Mouse (Mus musculus): Measurements from ENCODE around the gene Bckdha. TPM values are rescaled to one million over a fixed set of nuclear protein-coding genes. Genes with fewer than 3 reads are reported as not detected.
A peak's percentile ranks its signal among the peaks of the same experiment; 100 is the strongest.

Gene Bckdha
- total and polyA plus RNA-seq, 3 experiments = 27.0 to 33.1 TPM; not detected in 1

DNA sequence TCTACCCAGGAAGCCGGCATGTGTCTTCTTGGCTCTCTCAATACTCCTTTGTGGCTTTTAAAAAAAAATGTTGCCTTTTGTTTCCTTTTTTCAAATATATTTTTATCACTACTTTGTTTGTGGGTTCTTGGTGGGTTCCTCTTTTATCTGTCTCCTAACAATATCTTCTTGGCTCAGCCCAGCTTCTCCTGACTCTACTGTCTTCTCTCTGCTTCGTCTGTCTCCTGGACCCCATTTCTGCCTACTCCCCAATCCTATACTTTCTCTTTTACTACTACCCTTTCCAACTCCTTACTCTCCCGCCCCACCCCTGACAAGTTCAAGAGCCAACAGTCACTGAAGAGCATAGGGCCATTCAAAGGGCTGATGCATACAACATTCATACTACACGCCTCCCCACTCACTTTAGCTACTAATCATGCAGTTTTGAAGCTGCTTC is 52.1 kb downstream of the Bckdha start (continued):
- TF ChIP-seq GATA1 (IDR thresholded peaks at IDR 0.05; ENCODE audit: low read depth, low read length) (peak; percentile 85), ZKSCAN1 (IDR thresholded peaks at IDR 0.05; ENCODE audit: low read depth, low read length) (no peak; the same call in 1 of the 2 replicates), CTCF (IDR thresholded peaks at IDR 0.05 in 2 of 3, conservative IDR thresholded peaks at IDR 0.05 in 1 of 3; ENCODE audit: control insufficient read depth in 1 of 3, insufficient read depth in 1 of 3, low read depth in 2 of 3, low read length in 3 of 3, poor library complexity in 1 of 3, severe bottlenecking in 1 of 3) (no peak), USF1 (IDR thresholded peaks at IDR 0.05; ENCODE audit: low read depth, low read length) (no peak), SMC3 (IDR thresholded peaks at IDR 0.05; ENCODE audit: low read depth, low read length) (no peak; the same call in 1 of the 2 replicates), GABPA (IDR thresholded peaks at IDR 0.05; ENCODE audit: low read depth, low read length) (no peak), POLR2AphosphoS5 (IDR thresholded peaks at IDR 0.05; ENCODE audit: borderline replicate concordance, low read depth, low read length) (no peak), MEF2A (IDR thresholded peaks at IDR 0.05; ENCODE audit: extremely low read depth, insufficient replicate concordance, low read depth, low read length, poor library complexity, severe bottlenecking) (peak; percentile 78; the same call in 1 of the 2 replicates), ELF1 (IDR thresholded peaks at IDR 0.05; ENCODE audit: low read depth, low read length) (no peak), ZMIZ1 (IDR thresholded peaks at IDR 0.05; ENCODE audit: low read depth, low read length) (no peak), TBP (IDR thresholded peaks at IDR 0.05; ENCODE audit: low read depth, low read length) (no peak), KAT2A (conservative IDR thresholded peaks at IDR 0.05; ENCODE audit: low read depth, low read length) (no peak), ZNF384 (IDR thresholded peaks at IDR 0.05; ENCODE audit: low read depth, low read length) (peak; percentile 99), TCF12 (IDR thresholded peaks at IDR 0.05; ENCODE audit: low read depth, low read length) (peak; percentile 80), POLR2A (IDR thresholded peaks at IDR 0.05; ENCODE audit: control insufficient read depth in 1 of 2, insufficient read depth in 1 of 2, low read depth in 1 of 2, low read length in 2 of 2, poor library complexity in 1 of 2) (no peak)

- Histone ChIP-seq H3K27ac (ENCODE audit: control insufficient read depth, low read depth, low read length) (no peak overlapping the region), H3K4me3 (ENCODE audit: control insufficient read depth in 1 of 2, insufficient read depth in 1 of 2, low read depth in 2 of 2, low read length in 2 of 2) (no peak overlapping the region), H3K9me3 (replicated peaks; ENCODE audit: insufficient read depth, low read length) (no peaks in the 10 kb centered on the region), H3K4me1 (ENCODE audit: control insufficient read depth in 1 of 2, insufficient read depth in 2 of 2, low read length in 2 of 2) (0 out of 4 replicates have a peak, but pooled peaks cover 0 to 2% of the 10 kb centered on the region in 2 experiments), H3K9ac (ENCODE audit: control insufficient read depth, low read depth, low read length, poor library complexity, severe bottlenecking) (no peak overlapping the region), H3K27me3 (ENCODE audit: control insufficient read depth in 1 of 2, insufficient read depth in 2 of 2, low read length in 2 of 2) (peaks cover 0 to 2% of the 10 kb centered on the region in 2 experiments; a peak in 1 of 4 replicates), H3K79me2 (ENCODE audit: control insufficient read depth, insufficient read depth, low read length, poor library complexity) (no peaks in the 10 kb centered on the region), H3K36me3 (ENCODE audit: control insufficient read depth in 1 of 2, insufficient read depth in 2 of 2, low read length in 2 of 2) (peaks cover 0 to 6% of the 10 kb centered on the region in 2 experiments; a peak in 2 of 4 replicates)
- DNase-seq (ENCODE audit: low read depth, low spot score) = no peak
- no peak for TF ChIP-seq MEF2A (IDR thresholded peaks at IDR 0.05; ENCODE audit: extremely low read depth, insufficient replicate concordance, low read depth, low read length, poor library complexity, severe bottlenecking)
- no peak for TF ChIP-seq RCOR1 (IDR thresholded peaks at IDR 0.05; ENCODE audit: low read depth, low read length)
- no peak for TF ChIP-seq EP300 (IDR thresholded peaks at IDR 0.05; ENCODE audit: low read depth in 1 of 2, low read length in 2 of 2)
- no peak for TF ChIP-seq NELFE (IDR thresholded peaks at IDR 0.05; ENCODE audit: low read depth, low read length)
- TF ChIP-seq ZC3H11A (IDR thresholded peaks at IDR 0.05; ENCODE audit: low read depth, low read length) = no peak
- TF ChIP-seq TAL1 (IDR thresholded peaks at IDR 0.05; ENCODE audit: low read length) = no peak
- no peak for TF ChIP-seq CTCF (IDR thresholded peaks at IDR 0.05 in 2 of 3, conservative IDR thresholded peaks at IDR 0.05 in 1 of 3; ENCODE audit: control insufficient read depth in 1 of 3, insufficient read depth in 1 of 3, low read depth in 2 of 3, low read length in 3 of 3, poor library complexity in 1 of 3, severe bottlenecking in 1 of 3)
- no peak for TF ChIP-seq ELF1 (IDR thresholded peaks at IDR 0.05; ENCODE audit: low read depth, low read length)
- TF ChIP-seq ETS1 (IDR thresholded peaks at IDR 0.05; ENCODE audit: low read depth, low read length) = no peak
- no peak for TF ChIP-seq E2F4 (IDR thresholded peaks at IDR 0.05; ENCODE audit: borderline replicate concordance, low read depth, low read length)
- no peak for TF ChIP-seq SIN3A (IDR thresholded peaks at IDR 0.05; ENCODE audit: low read length)
- no peak for TF ChIP-seq ZKSCAN1 (IDR thresholded peaks at IDR 0.05; ENCODE audit: low read depth, low read length)
- TF ChIP-seq MAFK (IDR thresholded peaks at IDR 0.05; ENCODE audit: borderline replicate concordance, low read depth, low read length) = no peak
- TF ChIP-seq MYB (IDR thresholded peaks at IDR 0.05; ENCODE audit: low read depth, low read length) = no peak
- no peak for TF ChIP-seq POLR2A (IDR thresholded peaks at IDR 0.05; ENCODE audit: control insufficient read depth in 1 of 2, insufficient read depth in 1 of 2, low read depth in 1 of 2, low read length in 2 of 2, poor library complexity in 1 of 2)
- no peak for TF ChIP-seq GATA1 (IDR thresholded peaks at IDR 0.05; ENCODE audit: low read depth, low read length)
- TF ChIP-seq BHLHE40 (IDR thresholded peaks at IDR 0.05; ENCODE audit: borderline replicate concordance, low read depth, low read length) = no peak
- TF ChIP-seq KAT2A (conservative IDR thresholded peaks at IDR 0.05; ENCODE audit: low read depth, low read length) = no peak
Measured at GRCm38 (mm10) chr7:25601346-25601745, 57.4 kb downstream of the Bckdha start.

Measured in MEL (cell line).